Mouse (Mus musculus) left cerebral cortex, adult 9 months (tissue): Measurements from ENCODE around the gene Tgm1.

Experiments used
- DNase-seq, 2 experiments: peaks; one replicate each; pipeline ENCODE4 v3.0.0; 2022; ENCODE audit warnings: low spot score in 2 of 2

The Tgm1 gene

GRCm38 (mm10) chr14:55671833-55672740, 41.6 kb downstream of the Tgm1 start, which contains the start of the genes Gmpr2 and Nedd8:
Gmpr2 (plus strand) TSS chr14:55671941.
Nedd8 (minus strand) TSS chr14:55672124.
- peak; percentile 92 to 96 for DNase-seq

DNA sequence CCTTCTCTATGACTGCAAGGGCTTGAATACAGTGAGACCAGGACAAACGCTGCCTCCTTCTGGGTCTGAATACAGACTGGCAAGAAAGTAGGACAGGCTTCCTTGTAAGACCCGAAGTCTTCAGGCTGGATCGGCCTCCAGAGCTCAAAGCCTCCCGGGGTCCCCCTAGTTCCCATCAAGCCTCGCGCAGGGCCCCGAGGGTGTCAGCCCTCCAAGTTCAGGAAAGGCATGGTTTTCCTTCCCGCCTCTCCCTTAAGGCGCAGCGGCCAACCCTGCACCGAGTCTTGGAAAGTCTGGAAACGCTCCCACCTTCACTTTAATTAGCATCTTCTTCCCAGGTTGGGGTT, 42.3 kb downstream of the Tgm1 start:
- DNase-seq: no peak

DNA sequence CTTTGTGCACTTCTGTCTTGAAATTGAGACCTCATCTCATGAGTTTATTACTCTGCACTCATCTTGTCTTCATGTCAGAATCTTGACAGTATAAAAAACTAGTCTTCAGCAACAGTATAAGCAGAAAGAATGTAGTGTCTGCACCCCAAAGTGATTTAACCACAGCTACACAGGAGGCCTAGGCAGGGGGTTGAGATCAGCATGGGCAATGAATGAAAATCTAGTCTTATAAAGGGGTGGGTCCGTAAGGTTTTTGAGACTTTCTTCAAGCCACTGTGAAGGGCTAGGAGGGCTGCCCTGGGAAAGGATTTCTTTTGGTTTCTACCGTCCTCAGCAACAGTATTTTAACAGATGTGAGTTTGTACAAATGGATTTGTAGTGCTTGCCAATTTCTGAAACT, 53.1 kb downstream of the Tgm1 start:
- no peak for DNase-seq

GRCm38 (mm10) chr14:55659960-55660573, 53.7 kb downstream of the Tgm1 start, which contains the start of gene Mdp1:
Mdp1 (minus strand) TSS chr14:55660508.
- DNase-seq: peak in 1 of 2 experiments; percentile 80

DNA sequence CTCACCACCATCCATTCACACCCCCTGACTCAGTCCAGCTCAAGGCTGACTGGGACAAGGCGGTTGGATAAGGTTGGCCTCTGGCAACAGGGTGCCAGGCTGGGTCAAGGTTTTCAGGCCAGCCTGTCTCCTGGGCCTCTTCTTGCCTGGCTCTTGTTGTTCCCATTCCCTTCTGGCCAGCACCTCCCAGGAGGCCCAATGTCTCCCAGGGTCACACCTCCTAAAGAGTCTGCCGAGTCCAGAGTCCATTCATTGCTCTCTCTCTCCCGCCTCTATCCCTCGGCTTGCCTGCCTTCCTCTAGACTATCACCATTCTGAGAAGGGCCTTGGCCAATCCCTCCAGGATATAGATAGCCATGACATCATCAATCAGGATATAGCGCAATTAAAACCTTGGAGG, 55.7 kb downstream of the Tgm1 start:
- no peak for DNase-seq

DNA sequence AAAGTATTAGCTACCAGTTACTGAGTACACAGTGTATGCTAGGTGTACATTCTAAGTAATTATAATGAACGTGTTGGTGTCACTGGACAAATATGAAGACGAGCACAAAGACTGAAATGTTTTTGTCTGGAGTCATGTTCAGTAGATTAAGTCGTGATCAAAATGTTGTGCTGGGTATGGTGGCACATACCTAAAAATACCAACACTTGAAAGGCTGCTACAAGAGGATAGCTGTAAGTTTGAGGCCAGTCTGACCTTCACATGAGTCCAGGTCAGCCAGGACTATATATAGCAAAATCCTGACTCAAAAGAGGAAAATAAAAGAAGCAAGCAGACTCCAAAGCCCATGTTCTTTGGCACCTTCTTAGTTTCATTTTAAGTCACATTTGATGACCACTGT, 56.8 kb downstream of the Tgm1 start:
- DNase-seq: no peak

- DNase-seq: no peak
Measured at GRCm38 (mm10) chr14:55651528-55651927, 62.2 kb downstream of the Tgm1 start.
